Mouse (Mus musculus) kidney, embryonic 15.5 days (tissue): ENCODE measurements around the gene Col18a1. TPM values are rescaled to one million over a fixed set of nuclear protein-coding genes. Genes with fewer than 3 reads are reported as not detected.

Experiments
- ATAC-seq: fragments of 200-750 bp; cut with Nextera tagmentation; replicated peaks from 2 replicates; pipeline ENCODE4 v1.8.0; 2017; ENCODE audit warnings: moderate TSS enrichment; ENCODE audit not compliant: low FRiP score
- H3K27ac ChIP-seq: fragments of 300-500 bp; sonication (generic); 2 replicates; pipeline ENCODE4 v1.5.1; 2015; ENCODE audit warnings: mild to moderate bottlenecking, inconsistent platforms
- H3K27me3 ChIP-seq: fragments of 300-500 bp; sonication (generic); 2 replicates; pipeline ENCODE4 v1.6.1; 2015; ENCODE audit warnings: inconsistent platforms
- H3K36me3 ChIP-seq: fragments of 300-500 bp; sonication (generic); 2 replicates; pipeline ENCODE4 v1.6.1; 2015; ENCODE audit warnings: inconsistent platforms
- H3K4me1 ChIP-seq: fragments of 300-500 bp; sonication (generic); 2 replicates; pipeline ENCODE4 v1.6.1; 2015; ENCODE audit warnings: inconsistent platforms
- H3K4me2 ChIP-seq: fragments of 300-500 bp; sonication (generic); 2 replicates; pipeline ENCODE4 v1.6.1; 2015; ENCODE audit warnings: moderate library complexity, mild to moderate bottlenecking, inconsistent platforms
- H3K4me3 ChIP-seq: fragments of 300-500 bp; sonication (generic); replicated peaks from 2 replicates; pipeline ENCODE4 v1.5.1; 2015; ENCODE audit warnings: mild to moderate bottlenecking, inconsistent platforms
- H3K9ac ChIP-seq: fragments of 300-500 bp; sonication (generic); 2 replicates; pipeline ENCODE4 v1.6.1; 2015; ENCODE audit warnings: mild to moderate bottlenecking, inconsistent platforms
- H3K9me3 ChIP-seq: fragments of 300-500 bp; sonication (generic); replicated peaks from 2 replicates; pipeline ENCODE4 v1.6.1; 2016; ENCODE audit warnings: inconsistent platforms
- WGBS: fragments of 180-500 bp; shearing (Covaris S2); methylation state at CpG from one replicate; pipeline ENCODE4 v1.1.7; 2015; ENCODE audit warnings: mixed read lengths; 5-methylcytosine and 5-hydroxymethylcytosine counted together
- polyA plus RNA-seq: library from polyadenylated mRNA; unstranded; fragments of >200 nt; fragmentation: Nextera tagmentation; extraction: Ambion mirVana; gene quantifications from 2 replicates; pipeline ENCODE4 v1.2.1, GENCODE M21; 2015

The Col18a1 gene
- polyA plus RNA-seq, 1 experiment from 2014 or later = 206 TPM

DNA sequence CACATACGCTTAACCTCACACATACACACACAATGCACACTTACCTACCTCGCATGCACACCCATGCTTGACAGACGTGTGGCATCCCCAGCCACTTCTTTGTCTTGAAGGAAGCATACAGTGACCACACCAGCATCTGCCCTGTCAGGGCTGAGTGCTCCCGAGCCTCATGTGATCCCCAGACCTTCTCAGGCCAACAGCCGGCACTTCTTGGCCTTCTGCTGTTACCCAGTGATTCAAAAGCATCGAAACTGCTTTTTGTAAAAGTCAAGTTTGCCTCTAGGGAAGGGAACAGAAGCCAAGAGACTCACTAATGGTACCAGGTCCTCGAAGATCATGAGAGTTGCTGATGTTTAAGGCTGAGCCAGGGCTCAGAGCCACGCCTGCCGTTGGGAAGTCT is 33.9 kb upstream of the Col18a1 start:
- no peak overlapping the region for H3K27ac ChIP-seq
- 74% methylated on average over 9 of the region's 9 CpGs for WGBS
- no peak overlapping the region for H3K4me2 ChIP-seq
- ATAC-seq = no peak
- peaks cover 27% of the 10 kb centered on the region for H3K4me1 ChIP-seq
- H3K36me3 ChIP-seq = no peaks in the 10 kb centered on the region
- no peak overlapping the region for H3K4me3 ChIP-seq
- no peak overlapping the region for H3K9ac ChIP-seq
- H3K27me3 ChIP-seq = no peaks in the 10 kb centered on the region
- H3K9me3 ChIP-seq = no peaks in the 10 kb centered on the region

DNA sequence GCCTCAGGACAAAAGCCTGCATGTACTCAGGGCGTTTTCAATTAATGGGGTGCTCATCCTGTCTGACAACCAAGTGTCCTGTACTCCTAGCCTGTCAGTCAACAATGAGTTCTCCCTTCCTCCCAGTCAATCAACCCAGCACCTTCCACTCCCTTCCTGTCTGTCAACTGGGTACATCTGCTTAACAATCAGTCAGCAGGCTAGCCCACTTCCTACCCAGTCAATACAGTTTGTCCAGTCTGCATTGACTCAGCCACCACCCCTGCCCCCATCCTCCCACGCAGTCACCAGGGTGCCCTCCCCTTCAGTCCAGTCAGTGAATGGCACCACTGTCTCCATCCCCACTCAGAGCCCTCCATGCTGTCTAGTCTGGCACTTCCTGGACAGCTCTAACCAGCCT is 32.9 kb upstream of the Col18a1 start:
- 76% methylated on average over 2 of the region's 2 CpGs for WGBS
- no peak; the same call in 1 of the 2 replicates for ATAC-seq

DNA sequence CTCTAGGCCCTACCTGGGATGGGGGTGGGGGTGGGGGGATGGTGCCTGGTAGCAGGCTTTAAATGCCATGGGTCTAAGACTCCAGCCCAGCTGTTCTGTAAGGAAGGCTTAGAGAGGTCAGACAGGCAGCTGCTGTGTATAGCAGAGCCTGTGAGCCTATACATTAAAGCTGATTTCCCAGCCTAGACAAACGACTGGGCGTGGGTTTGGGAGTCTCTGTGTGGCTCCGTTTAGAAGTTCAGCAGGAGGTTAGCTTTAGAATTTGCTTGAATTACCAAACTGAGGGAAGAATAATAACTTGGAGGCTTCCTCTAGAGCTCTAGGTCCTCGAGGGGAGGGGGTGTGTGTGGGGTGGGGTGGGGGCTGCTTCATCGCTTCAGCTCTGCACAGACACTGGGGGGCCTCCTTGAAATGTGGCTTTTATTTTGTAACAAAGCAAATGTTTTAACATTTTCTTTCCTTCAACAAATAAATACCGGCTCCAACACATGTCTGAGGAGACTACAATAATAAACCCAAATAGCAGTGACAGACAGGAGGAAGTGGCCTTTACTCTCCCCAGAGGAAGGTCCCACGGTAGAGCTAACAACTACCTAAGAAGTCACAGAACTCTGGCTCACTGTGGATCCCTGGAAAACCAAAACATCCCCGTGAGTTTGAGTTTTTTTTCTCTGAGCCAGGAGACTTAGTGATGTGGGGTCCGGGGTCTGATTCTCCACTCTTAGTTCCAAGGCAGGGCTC is 31.3 kb upstream of the Col18a1 start:
- Histone ChIP-seq H3K4me1 (peaks cover 31% of the 10 kb centered on the region), H3K4me2 (no peak overlapping the region), H3K27me3 (no peaks in the 10 kb centered on the region), H3K27ac (peak overlapping the region; percentile 83), H3K9ac (no peak overlapping the region), H3K9me3 (no peaks in the 10 kb centered on the region), H3K4me3 (no peak overlapping the region), H3K36me3 (no peaks in the 10 kb centered on the region)
- ATAC-seq = peak; percentile 71
- WGBS = 17% methylated on average over 9 of the region's 9 CpGs

More for the DNA sequence above, 32.9 kb upstream of the Col18a1 start:
- no peak overlapping the region for H3K9ac ChIP-seq
- no peak overlapping the region for H3K27ac ChIP-seq
- no peak overlapping the region for H3K4me3 ChIP-seq
- peaks cover 23% of the 10 kb centered on the region for H3K4me1 ChIP-seq
- H3K4me2 ChIP-seq = no peak overlapping the region
- no peaks in the 10 kb centered on the region for H3K9me3 ChIP-seq
- no peaks in the 10 kb centered on the region for H3K36me3 ChIP-seq
- no peaks in the 10 kb centered on the region for H3K27me3 ChIP-seq

DNA sequence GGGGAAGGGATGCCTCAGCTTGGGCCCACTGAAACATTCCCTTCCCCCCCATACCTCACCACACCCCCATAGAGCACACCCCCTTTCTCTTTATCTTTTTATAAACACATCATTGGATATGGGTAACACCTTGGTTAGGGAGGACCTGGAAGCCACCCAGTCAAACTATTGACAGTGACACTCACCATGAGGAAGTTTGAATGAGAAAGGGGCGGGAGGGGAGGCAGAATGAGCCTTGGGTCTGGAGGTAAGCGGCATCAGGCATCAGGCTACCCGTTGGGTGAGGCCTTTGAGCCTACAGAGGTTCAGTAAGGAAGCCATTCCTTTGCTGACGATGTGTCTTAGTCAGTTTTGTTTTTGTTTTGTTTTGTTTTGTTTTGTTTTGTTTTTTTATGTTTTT is 30.3 kb upstream of the Col18a1 start:
- Histone ChIP-seq H3K9me3 (no peaks in the 10 kb centered on the region), H3K36me3 (no peaks in the 10 kb centered on the region), H3K4me3 (no peak overlapping the region), H3K27ac (peak overlapping the region; percentile 83), H3K4me1 (peaks cover 36% of the 10 kb centered on the region), H3K27me3 (no peaks in the 10 kb centered on the region), H3K4me2 (no peak overlapping the region), H3K9ac (no peak overlapping the region)
- no peak for ATAC-seq
- 80% methylated on average over 4 of the region's 4 CpGs for WGBS

DNA sequence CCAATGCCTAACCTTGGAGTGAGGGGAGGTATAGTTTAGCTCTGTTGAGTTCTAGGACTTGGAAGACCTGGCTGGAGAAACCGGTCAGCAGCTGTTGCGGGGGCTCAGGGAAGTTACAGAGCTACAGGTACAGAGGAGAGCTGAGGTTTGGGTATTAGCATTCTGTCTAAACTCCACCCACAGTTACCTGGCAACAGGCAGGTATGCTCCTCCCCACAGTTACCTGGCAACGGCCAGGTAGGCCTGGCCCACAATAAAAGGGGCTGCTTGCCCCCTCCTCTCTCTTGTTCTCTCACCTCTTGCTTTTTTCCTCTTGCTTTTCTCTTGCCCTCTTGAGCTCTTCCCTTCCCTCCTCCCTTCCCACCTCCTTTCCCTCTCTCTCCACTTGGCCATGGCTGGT is 29.8 kb upstream of the Col18a1 start:
- no peaks in the 10 kb centered on the region for H3K9me3 ChIP-seq
- no peaks in the 10 kb centered on the region for H3K36me3 ChIP-seq
- H3K4me2 ChIP-seq = no peak overlapping the region
- no peak overlapping the region for H3K27ac ChIP-seq
- peaks cover 41% of the 10 kb centered on the region for H3K4me1 ChIP-seq
- no peak overlapping the region for H3K4me3 ChIP-seq
- 85% methylated on average over 3 of the region's 3 CpGs for WGBS
- H3K27me3 ChIP-seq = no peaks in the 10 kb centered on the region
- H3K9ac ChIP-seq = no peak overlapping the region
- ATAC-seq = no peak

DNA sequence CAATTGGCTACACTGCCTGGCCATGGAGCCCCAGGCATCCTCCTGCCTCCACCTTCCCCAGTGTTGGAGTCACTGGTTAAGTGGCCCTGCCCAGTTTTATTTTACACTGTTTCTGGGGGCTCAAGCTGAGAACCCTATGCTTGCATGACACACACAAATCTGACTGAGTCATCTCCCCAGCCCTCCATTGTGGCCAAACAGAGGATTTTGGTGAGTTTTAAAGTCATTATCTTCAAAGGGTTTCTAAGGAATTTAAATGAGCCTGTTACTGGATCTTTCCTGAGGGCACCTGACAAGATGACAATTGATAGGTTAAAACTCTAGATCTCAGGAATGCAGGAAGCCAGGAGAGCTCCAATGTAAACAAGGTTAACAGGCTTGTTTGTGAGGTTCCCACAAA is 27.1 kb upstream of the Col18a1 start:
- H3K9ac ChIP-seq = no peak overlapping the region
- peaks cover 51% of the 10 kb centered on the region for H3K4me1 ChIP-seq
- no peak overlapping the region for H3K4me3 ChIP-seq
- no peaks in the 10 kb centered on the region for H3K27me3 ChIP-seq
- no peak overlapping the region for H3K27ac ChIP-seq
- H3K9me3 ChIP-seq = no peaks in the 10 kb centered on the region
- no peaks in the 10 kb centered on the region for H3K36me3 ChIP-seq
- no peak for ATAC-seq
- no peak overlapping the region for H3K4me2 ChIP-seq

DNA sequence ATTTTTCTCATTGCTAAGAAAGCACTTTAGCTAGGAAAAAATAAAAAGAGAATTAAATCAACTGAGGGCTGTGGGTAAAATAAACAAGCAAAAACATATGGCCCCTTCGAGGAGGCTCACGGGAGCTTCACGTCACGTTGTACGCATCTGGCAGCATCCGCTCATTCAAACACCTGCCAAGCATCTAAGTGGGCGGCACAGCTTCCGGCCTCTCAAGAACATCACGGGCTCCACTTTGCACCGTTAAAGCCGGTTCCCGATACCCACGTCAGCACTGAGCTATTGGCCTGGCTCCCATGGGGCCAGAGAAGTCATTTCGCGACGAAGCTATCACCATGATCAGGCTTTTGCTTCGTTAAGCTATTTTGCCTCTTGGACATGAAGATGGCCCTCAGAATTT is 26.4 kb upstream of the Col18a1 start:
- Histone ChIP-seq H3K4me3 (no peak overlapping the region), H3K9ac (no peak overlapping the region), H3K4me1 (peaks cover 52% of the 10 kb centered on the region), H3K27me3 (no peaks in the 10 kb centered on the region), H3K9me3 (no peaks in the 10 kb centered on the region), H3K36me3 (no peaks in the 10 kb centered on the region), H3K27ac (no peak overlapping the region), H3K4me2 (no peak overlapping the region)
- no peak for ATAC-seq
- 81% methylated on average over 17 of the region's 17 CpGs for WGBS

DNA sequence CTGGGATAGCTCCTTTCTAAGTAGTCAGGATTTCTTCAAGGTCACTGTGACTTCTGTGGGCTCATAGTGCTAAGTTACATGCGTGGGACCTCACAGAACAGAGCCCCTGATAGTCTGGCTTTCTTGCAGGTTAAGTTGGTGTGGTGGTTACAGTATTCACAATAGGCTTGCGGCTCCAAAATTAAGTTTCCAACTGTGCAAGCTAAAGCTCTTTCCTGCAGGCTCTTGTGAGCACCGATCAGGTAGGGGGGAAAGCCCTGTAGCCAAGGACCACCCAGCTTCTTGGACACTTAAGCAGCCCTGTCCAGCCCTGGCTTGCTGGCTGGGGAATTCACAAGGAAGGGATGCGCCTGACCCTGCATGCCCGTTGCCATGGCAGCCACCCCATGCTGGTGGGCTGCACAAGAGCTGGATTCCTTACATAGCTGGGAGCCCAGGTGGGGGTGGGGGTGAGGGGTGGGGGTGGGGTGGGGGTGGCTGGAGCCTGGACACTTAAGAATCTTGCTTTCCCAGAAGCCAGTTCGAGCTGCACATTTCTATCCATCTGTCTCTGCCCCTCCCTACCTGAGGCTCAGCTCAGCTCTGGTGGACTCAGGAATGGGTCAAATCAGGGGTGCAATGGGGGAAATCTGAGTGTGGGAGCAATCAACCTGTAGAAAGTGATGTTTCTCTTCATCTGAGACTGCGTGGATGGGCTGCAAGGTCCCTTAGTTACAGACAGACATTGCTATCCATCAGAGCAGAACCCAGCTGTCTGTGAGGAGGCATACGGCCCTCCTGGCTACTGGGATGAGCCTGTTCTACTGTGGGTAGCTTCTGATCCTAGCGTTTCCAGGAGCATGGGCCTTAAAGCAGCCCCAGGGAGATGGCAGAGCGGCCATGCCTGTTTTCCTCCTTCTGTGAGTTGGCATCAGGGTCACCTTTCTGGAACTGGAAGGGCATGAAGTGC is 24.9 kb upstream of the Col18a1 start:
- Histone ChIP-seq H3K36me3 (no peaks in the 10 kb centered on the region), H3K27me3 (no peaks in the 10 kb centered on the region), H3K27ac (peak overlapping the region; percentile 65), H3K9me3 (no peaks in the 10 kb centered on the region), H3K4me2 (no peak overlapping the region; the same call in 1 of the 2 replicates), H3K4me3 (no peak overlapping the region), H3K4me1 (peaks cover 49% of the 10 kb centered on the region), H3K9ac (no peak overlapping the region)
- WGBS = 25% methylated on average over 10 of the region's 10 CpGs
- ATAC-seq = peak; percentile 93

DNA sequence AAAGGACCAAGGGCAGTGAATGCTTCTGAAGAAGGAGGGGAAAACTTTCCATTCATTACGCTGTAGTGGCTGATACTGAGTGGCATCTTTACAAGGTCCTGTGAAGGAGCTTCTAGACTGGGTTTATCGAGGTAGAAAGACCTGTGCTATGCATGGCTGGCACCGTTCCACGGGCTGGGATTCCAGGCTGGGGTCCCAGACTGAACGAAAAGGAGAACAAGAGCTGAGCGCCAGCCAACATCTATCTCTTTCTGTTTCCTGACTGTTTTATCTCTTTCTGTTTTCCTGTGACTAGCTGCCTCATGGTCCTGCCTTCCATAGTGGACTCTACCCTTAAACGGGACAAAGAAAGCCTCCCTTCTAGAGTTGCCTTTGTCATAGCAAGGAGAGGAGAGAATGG is 21.1 kb upstream of the Col18a1 start:
- Histone ChIP-seq H3K4me3 (no peak overlapping the region), H3K4me2 (no peak overlapping the region), H3K36me3 (no peaks in the 10 kb centered on the region), H3K27ac (no peak overlapping the region), H3K4me1 (peaks cover 37% of the 10 kb centered on the region), H3K9me3 (no peaks in the 10 kb centered on the region), H3K9ac (no peak overlapping the region), H3K27me3 (no peaks in the 10 kb centered on the region)
- 47% methylated on average over 7 of the region's 7 CpGs for WGBS
- no peak for ATAC-seq

DNA sequence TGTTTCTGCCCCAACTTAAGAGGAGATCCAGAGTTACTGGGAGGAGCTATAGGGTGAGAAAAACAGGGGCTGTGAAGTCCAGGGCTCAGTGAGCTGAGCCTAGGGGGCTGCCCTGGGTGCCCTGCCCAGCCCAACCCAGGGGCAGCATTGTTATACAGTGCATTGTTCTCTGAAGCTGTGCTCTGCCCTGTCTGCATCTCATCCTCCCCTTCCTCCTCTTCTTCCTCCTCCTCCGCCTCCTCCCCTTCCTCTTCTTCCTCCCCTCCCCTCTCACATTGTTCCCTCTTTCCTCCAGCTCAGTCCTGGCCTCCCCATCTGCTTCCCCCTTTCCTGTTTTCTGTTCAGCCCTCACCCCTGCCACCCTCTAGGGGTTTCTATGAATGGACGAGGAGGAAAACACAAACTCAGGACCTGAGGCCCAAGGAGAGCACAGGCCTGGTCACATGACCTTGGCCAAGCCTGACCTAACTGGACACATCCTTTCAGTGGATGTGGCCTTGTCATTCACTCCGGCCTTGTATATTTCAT is 16.5 kb upstream of the Col18a1 start:
- Histone ChIP-seq H3K9ac (no peak overlapping the region), H3K27me3 (no peaks in the 10 kb centered on the region), H3K4me3 (no peak overlapping the region), H3K4me2 (no peak overlapping the region), H3K27ac (peak overlapping the region; percentile 43; the same call in 1 of the 2 replicates), H3K9me3 (no peaks in the 10 kb centered on the region), H3K4me1 (peaks cover 7% of the 10 kb centered on the region; the same call in 1 of the 2 replicates), H3K36me3 (no peaks in the 10 kb centered on the region)
- 59% methylated on average over 3 of the region's 3 CpGs for WGBS
- ATAC-seq = peak; percentile 67; the same call in 1 of the 2 replicates

DNA sequence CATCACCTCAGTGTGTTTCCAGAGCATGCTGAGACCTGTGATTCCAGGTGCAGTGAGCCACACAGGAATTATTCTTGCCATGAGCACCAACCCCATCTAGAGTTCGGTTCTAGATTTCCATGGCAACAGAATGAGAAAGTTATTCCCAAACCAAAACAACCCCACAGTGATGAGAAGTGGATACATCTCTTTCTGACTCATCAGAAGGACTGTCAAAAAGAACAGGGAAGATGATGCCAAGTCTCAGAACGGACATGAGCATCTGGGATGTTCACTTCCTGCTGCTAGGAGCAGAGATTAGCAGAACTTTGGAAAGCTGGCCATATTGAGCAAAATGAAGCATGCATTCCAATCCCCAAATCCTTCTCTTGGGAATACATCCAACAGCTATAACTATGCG is 13.8 kb upstream of the Col18a1 start:
- Histone ChIP-seq H3K4me1 (no peaks in the 10 kb centered on the region), H3K27me3 (no peaks in the 10 kb centered on the region), H3K4me2 (no peak overlapping the region), H3K36me3 (no peaks in the 10 kb centered on the region), H3K27ac (no peak overlapping the region), H3K9me3 (no peaks in the 10 kb centered on the region), H3K9ac (no peak overlapping the region), H3K4me3 (no peak overlapping the region)
- WGBS = 86% methylated on average over 3 of the region's 3 CpGs
- ATAC-seq = no peak

DNA sequence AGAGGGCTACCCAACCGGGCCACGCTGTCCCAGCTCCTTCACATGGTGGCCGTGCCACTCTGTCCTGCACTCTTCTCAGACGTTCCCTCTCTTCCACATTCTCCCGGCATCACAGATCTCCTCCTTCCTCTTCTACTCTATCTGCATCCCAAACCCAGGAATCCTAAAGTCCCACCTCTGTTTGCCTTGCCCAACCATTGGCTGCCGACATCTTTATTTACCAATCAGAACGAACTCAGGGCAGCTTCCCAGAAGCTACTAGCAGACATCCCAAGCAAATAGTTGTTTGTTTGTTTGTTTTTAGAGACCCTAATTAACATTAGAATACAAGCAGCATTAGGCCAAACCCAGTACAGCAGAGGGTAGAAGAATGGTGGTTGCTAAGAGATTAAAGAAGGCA is 12.3 kb upstream of the Col18a1 start:
- Histone ChIP-seq H3K9ac (no peak overlapping the region), H3K4me2 (no peak overlapping the region), H3K4me3 (no peak overlapping the region), H3K4me1 (no peaks in the 10 kb centered on the region), H3K9me3 (no peaks in the 10 kb centered on the region), H3K36me3 (no peaks in the 10 kb centered on the region), H3K27me3 (no peaks in the 10 kb centered on the region), H3K27ac (no peak overlapping the region)
- ATAC-seq = no peak
- WGBS = 82% methylated on average over 7 of the region's 7 CpGs
